Mouse (Mus musculus): ENCODE data around the gene Tsks. TPM values are rescaled to one million over a fixed set of nuclear protein-coding genes. Genes with fewer than 3 reads are reported as not detected.

The Tsks gene
- total and polyA plus RNA-seq, 3 experiments = 0.08 TPM; not detected in 2

GRCm38 (mm10) chr7:44981539-44981938, 38.5 kb downstream of the Tsks start:
- Histone ChIP-seq H3K36me3 (ENCODE audit: control insufficient read depth in 1 of 2, insufficient read depth in 2 of 2, low read length in 2 of 2) (peaks cover 0 to 15% of the 10 kb centered on the region in 2 experiments; a peak in 2 of 4 replicates), H3K27me3 (ENCODE audit: control insufficient read depth in 1 of 2, insufficient read depth in 2 of 2, low read length in 2 of 2) (no peaks in the 10 kb centered on the region), H3K4me3 (ENCODE audit: control insufficient read depth in 1 of 2, insufficient read depth in 1 of 2, low read depth in 2 of 2, low read length in 2 of 2) (no peak overlapping the region), H3K9me3 (replicated peaks; ENCODE audit: insufficient read depth, low read length) (no peaks in the 10 kb centered on the region), H3K9ac (ENCODE audit: control insufficient read depth, low read depth, low read length, poor library complexity, severe bottlenecking) (no peak overlapping the region), H3K27ac (ENCODE audit: control insufficient read depth, low read depth, low read length) (no peak overlapping the region), H3K79me2 (ENCODE audit: control insufficient read depth, insufficient read depth, low read length, poor library complexity) (peaks cover 36% of the 10 kb centered on the region), H3K4me1 (ENCODE audit: control insufficient read depth in 1 of 2, insufficient read depth in 2 of 2, low read length in 2 of 2) (peaks cover 0 to 5% of the 10 kb centered on the region in 2 experiments; a peak in 1 of 4 replicates)
- no peak for DNase-seq (ENCODE audit: low read depth, low spot score)
- TF ChIP-seq UBTF (IDR thresholded peaks at IDR 0.05; ENCODE audit: borderline replicate concordance, insufficient read depth, low read depth, low read length) (no peak), GATA1 (IDR thresholded peaks at IDR 0.05; ENCODE audit: low read depth, low read length) (no peak), MYC (IDR thresholded peaks at IDR 0.05; ENCODE audit: low read depth, low read length) (no peak), BHLHE40 (IDR thresholded peaks at IDR 0.05; ENCODE audit: borderline replicate concordance, low read depth, low read length) (no peak)

DNA sequence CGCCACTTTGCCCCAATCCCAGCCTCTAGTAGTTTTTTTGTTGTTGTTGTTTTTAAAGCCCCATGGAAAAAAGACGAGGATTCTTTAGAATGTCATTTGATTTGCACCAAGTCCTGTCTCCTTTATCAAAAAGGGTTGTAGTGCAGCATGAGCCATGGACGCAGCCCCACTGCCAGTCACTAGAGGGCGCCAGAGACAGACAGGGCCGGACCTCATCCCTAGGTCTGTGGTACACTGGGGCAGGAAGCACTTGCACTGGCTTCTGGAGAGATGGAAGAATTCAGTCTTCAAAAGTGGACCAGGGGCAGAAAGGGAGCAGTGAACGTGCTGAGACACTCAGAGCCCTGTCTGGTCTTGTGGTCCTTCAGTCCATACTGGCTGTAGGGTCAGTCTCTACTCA, 40.1 kb downstream of the Tsks start:
- TF ChIP-seq RAD21 (IDR thresholded peaks at IDR 0.05; ENCODE audit: low read depth, low read length) (peak; percentile 56), CTCF (IDR thresholded peaks at IDR 0.05 in 2 of 3, conservative IDR thresholded peaks at IDR 0.05 in 1 of 3; ENCODE audit: control insufficient read depth in 1 of 3, insufficient read depth in 1 of 3, low read depth in 2 of 3, low read length in 3 of 3, poor library complexity in 1 of 3, severe bottlenecking in 1 of 3) (peak; percentile 93 to 98 (median 97)), EP300 (IDR thresholded peaks at IDR 0.05; ENCODE audit: low read depth in 1 of 2, low read length in 2 of 2) (no peak), MXI1 (IDR thresholded peaks at IDR 0.05; ENCODE audit: low read depth, low read length) (peak; percentile 50; the same call in 1 of the 2 replicates), MEF2A (IDR thresholded peaks at IDR 0.05; ENCODE audit: extremely low read depth, insufficient replicate concordance, low read depth, low read length, poor library complexity, severe bottlenecking) (no peak), MAFK (IDR thresholded peaks at IDR 0.05; ENCODE audit: borderline replicate concordance, low read depth, low read length) (no peak), ETS1 (IDR thresholded peaks at IDR 0.05; ENCODE audit: low read depth, low read length) (no peak), SIN3A (IDR thresholded peaks at IDR 0.05; ENCODE audit: low read length) (peak; percentile 43; the same call in 1 of the 2 replicates), POLR2AphosphoS2 (IDR thresholded peaks at IDR 0.05; ENCODE audit: low read length) (no peak), TBP (IDR thresholded peaks at IDR 0.05; ENCODE audit: low read depth, low read length) (0 out of 2 replicates have a peak, but pooled peaks have one; percentile 32), TCF12 (IDR thresholded peaks at IDR 0.05; ENCODE audit: low read depth, low read length) (no peak), ZKSCAN1 (IDR thresholded peaks at IDR 0.05; ENCODE audit: low read depth, low read length) (no peak), HCFC1 (IDR thresholded peaks at IDR 0.05; ENCODE audit: low read depth, low read length) (peak; percentile 29; the same call in 1 of the 2 replicates), ZC3H11A (IDR thresholded peaks at IDR 0.05; ENCODE audit: low read depth, low read length) (peak; percentile 38; the same call in 1 of the 2 replicates), MYC (IDR thresholded peaks at IDR 0.05; ENCODE audit: low read depth, low read length) (no peak), SMC3 (IDR thresholded peaks at IDR 0.05; ENCODE audit: low read depth, low read length) (peak; percentile 51)
- no peak overlapping the region for H3K27ac ChIP-seq (ENCODE audit: control insufficient read depth, low read depth, low read length)

More for the DNA sequence above, 40.1 kb downstream of the Tsks start:
- peaks cover 43% of the 10 kb centered on the region for H3K79me2 ChIP-seq (ENCODE audit: control insufficient read depth, insufficient read depth, low read length, poor library complexity)
- H3K27me3 ChIP-seq (ENCODE audit: control insufficient read depth in 1 of 2, insufficient read depth in 2 of 2, low read length in 2 of 2) = no peaks in the 10 kb centered on the region
- peaks cover 4 to 12% of the 10 kb centered on the region in 2 experiments for H3K36me3 ChIP-seq (ENCODE audit: control insufficient read depth in 1 of 2, insufficient read depth in 2 of 2, low read length in 2 of 2)
- H3K4me1 ChIP-seq (ENCODE audit: control insufficient read depth in 1 of 2, insufficient read depth in 2 of 2, low read length in 2 of 2) = peaks cover 0 to 6% of the 10 kb centered on the region in 2 experiments; a peak in 3 of 4 replicates
- no peaks in the 10 kb centered on the region for H3K9me3 ChIP-seq (replicated peaks; ENCODE audit: insufficient read depth, low read length)
- no peak overlapping the region for H3K4me3 ChIP-seq (ENCODE audit: control insufficient read depth in 1 of 2, insufficient read depth in 1 of 2, low read depth in 2 of 2, low read length in 2 of 2)
- no peak overlapping the region for H3K9ac ChIP-seq (ENCODE audit: control insufficient read depth, low read depth, low read length, poor library complexity, severe bottlenecking)
- peak; percentile 87 for DNase-seq (ENCODE audit: low read depth, low spot score)
